Comparison of ENCODE assay signal across 8 mouse cellular contexts in genomic region chr5:93000774-93001757, GRCm38 (mm10). TPM values are rescaled to one million over a fixed set of nuclear protein-coding genes. Genes with fewer than 3 reads are reported as not detected.
A peak's percentile ranks its signal among the peaks of the same experiment; 100 is the strongest.
DNase-seq lines count a peak whose midpoint lies in the region; ATAC-seq and TF ChIP-seq lines count a peak whose summit lies in the region.
"Had no signal": no experiment of that assay in that cellular context is flagged by ENCODE, and none has a peak within 500 bp of the region (broad histone marks: within the 10 kb centered on the region; RNA-seq: fewer than 3 reads in every experiment).

No protein-coding gene starts in this region.

- H3K4me3 ChIP-seq in heart, embryonic 11.5 days (ENCODE audit: low read depth, low read length): no peak overlapping the region
- H3K4me3 ChIP-seq in lung, embryonic 15.5 days: no peak overlapping the region
- H3K4me3 ChIP-seq in forebrain, embryonic 16.5 days (replicated peaks; ENCODE audit: low read length): no peak overlapping the region
- H3K4me3 ChIP-seq: neural tube, embryonic 12.5 days had no signal

- H3K4me1 ChIP-seq in heart, embryonic 11.5 days (ENCODE audit: control insufficient read depth, insufficient read depth, low read length): peaks cover 37% of the 10 kb centered on the region
- peaks cover 59% of the 10 kb centered on the region for H3K4me1 ChIP-seq in lung, embryonic 15.5 days
- peaks cover 5% of the 10 kb centered on the region for H3K4me1 ChIP-seq in forebrain, embryonic 16.5 days (replicated peaks; ENCODE audit: control insufficient read depth, insufficient read depth, low read length)

- no peak overlapping the region for H3K4me2 ChIP-seq in heart, embryonic 11.5 days
- peak overlapping the region; percentile 16; the same call in 1 of the 2 replicates for H3K4me2 ChIP-seq in lung, embryonic 15.5 days
- H3K4me2 ChIP-seq in forebrain, embryonic 16.5 days (ENCODE audit: low read length): no peak overlapping the region
- H3K4me2 ChIP-seq: neural tube, embryonic 12.5 days had no signal

- H3K9ac ChIP-seq in heart, embryonic 11.5 days (ENCODE audit: low read depth, low read length): no peak overlapping the region
- no peak overlapping the region; the same call in 1 of the 2 replicates for H3K9ac ChIP-seq in lung, embryonic 15.5 days
- H3K9ac ChIP-seq in forebrain, embryonic 16.5 days (replicated peaks; ENCODE audit: low read depth, low read length): no peak overlapping the region
- H3K9ac ChIP-seq: neural tube, embryonic 12.5 days had no signal

- no peak for TF ChIP-seq CTCF in brain, embryonic 14.5 days (IDR thresholded peaks at IDR 0.05; ENCODE audit: borderline replicate concordance, extremely low read depth, insufficient read depth, insufficient read length)

- H3K36me3 ChIP-seq in heart, embryonic 11.5 days (ENCODE audit: control insufficient read depth, insufficient read depth, low read length): no peaks in the 10 kb centered on the region
- H3K36me3 ChIP-seq in lung, embryonic 15.5 days: no peaks in the 10 kb centered on the region
- H3K36me3 ChIP-seq in forebrain, embryonic 16.5 days (ENCODE audit: control insufficient read depth, insufficient read depth): no peaks in the 10 kb centered on the region
- H3K36me3 ChIP-seq: neural tube, embryonic 12.5 days had no signal

- H3K27me3 ChIP-seq in heart, embryonic 11.5 days (ENCODE audit: control insufficient read depth, insufficient read depth, low read length): no peaks in the 10 kb centered on the region
- no peaks in the 10 kb centered on the region for H3K27me3 ChIP-seq in lung, embryonic 15.5 days
- H3K27me3 ChIP-seq in forebrain, embryonic 16.5 days (replicated peaks; ENCODE audit: control insufficient read depth, insufficient read depth, low read length): no peaks in the 10 kb centered on the region
- H3K27me3 ChIP-seq: neural tube, embryonic 12.5 days had no signal

- ATAC-seq in heart, embryonic 11.5 days (replicated peaks; ENCODE audit: insufficient number of reproducible peaks, low FRiP score, low TSS enrichment): peak; percentile 46; the same call in 1 of the 2 replicates
- peak; percentile 62 for ATAC-seq in lung, embryonic 15.5 days (ENCODE audit: borderline replicate concordance, extremely low read depth, low FRiP score, low TSS enrichment)
- ATAC-seq in forebrain, embryonic 16.5 days: no peak

- H3K27ac ChIP-seq in heart, embryonic 11.5 days (ENCODE audit: low read depth, low read length): peak overlapping the region; percentile 84
- H3K27ac ChIP-seq in lung, embryonic 15.5 days: peak overlapping the region; percentile 94
- no peak overlapping the region for H3K27ac ChIP-seq in forebrain, embryonic 16.5 days (ENCODE audit: low read length)
- H3K27ac ChIP-seq: neural tube, embryonic 12.5 days had no signal

- no peak for TF ChIP-seq POLR2A in brain, embryonic 14.5 days (IDR thresholded peaks at IDR 0.05; ENCODE audit: borderline replicate concordance, extremely low read depth, insufficient read depth, insufficient read length, poor library complexity, severe bottlenecking)

- WGBS in heart, embryonic 11.5 days (ENCODE audit: insufficient replicate concordance): 47% methylated on average over 17 of the region's 17 CpGs
- WGBS in lung, embryonic 15.5 days: 26% methylated on average over 17 of the region's 17 CpGs
- WGBS in forebrain, embryonic 16.5 days: 76% methylated on average over 17 of the region's 17 CpGs

- H3K9me3 ChIP-seq in heart, embryonic 11.5 days (replicated peaks; ENCODE audit: control insufficient read depth, low read length): no peaks in the 10 kb centered on the region
- no peaks in the 10 kb centered on the region for H3K9me3 ChIP-seq in lung, embryonic 15.5 days
- no peaks in the 10 kb centered on the region for H3K9me3 ChIP-seq in forebrain, embryonic 16.5 days (ENCODE audit: control insufficient read depth, low read length)
- H3K9me3 ChIP-seq: neural tube, embryonic 12.5 days had no signal

- DNase-seq in MEL-GATA-1-ER (ENCODE audit: extremely low read depth, low read depth): peak; percentile 78
- peak; percentile 19 for DNase-seq in brain, embryonic 14.5 days (ENCODE audit: low read depth)
- DNase-seq in kidney, postnatal 4 days: peak; percentile 56 to 67
- no peak for DNase-seq in spleen, postnatal 10 days (ENCODE audit: low spot score in 2 of 2)

RNA-seq across cellular contexts. Expression of gene Sowahb, which starts 43.8 kb away (rescaled TPM):
- polyA plus RNA-seq in brain, embryonic 14.5 days (2012; rRNA removed): 0.05 and 0.07 TPM in 2 replicates
- 0.13 and 0.15 TPM in 2 replicates for polyA plus RNA-seq in heart, embryonic 11.5 days (2014; fragmentation: Nextera tagmentation; extraction: Ambion mirVana)
- polyA plus RNA-seq in lung, embryonic 15.5 days (2015; fragmentation: Nextera tagmentation; extraction: Ambion mirVana): 1.5 and 1.7 TPM in 2 replicates
- 0.06 TPM in 1 of 2 replicates, not detected in the other for polyA plus RNA-seq in forebrain, embryonic 16.5 days (2015; fragmentation: Nextera tagmentation; extraction: Ambion mirVana)
- polyA plus RNA-seq: neural tube, embryonic 12.5 days had no signal

Comparison
In these comparisons a context has a peak if more than half of its experiments do, and no peak if none do; other contexts are left out.
1. DNase-seq: peak in MEL-GATA-1-ER (single experiment), brain, embryonic 14.5 days (single experiment) and kidney, postnatal 4 days (2 of 2); none in spleen, postnatal 10 days (0 of 2).